Mouse (Mus musculus) limb, embryonic 11.5 days (tissue): ENCODE data around the gene Trim63. TPM values are rescaled to one million over a fixed set of nuclear protein-coding genes. Genes with fewer than 3 reads are reported as not detected.
"Not testable (repeated sequence)": the region's sequence is repeated elsewhere in the genome, so short reads cannot be mapped to it uniquely, and the experiment has no call there.

Source experiments
- ATAC-seq: fragments of 200-750 bp; cut with Nextera tagmentation; 2 replicates; pipeline ENCODE4 v1.8.0; 2017; ENCODE audit warnings: low read depth; ENCODE audit not compliant: insufficient number of reproducible peaks, low FRiP score, low TSS enrichment
- DNase-seq: peaks from one replicate; pipeline ENCODE4 v3.0.0-alpha.2; 2015; ENCODE audit warnings: low spot score
- H3K27ac ChIP-seq: fragments of 300-500 bp; sonication (generic); replicated peaks from 2 replicates; pipeline ENCODE4 v1.5.1; 2014; ENCODE audit warnings: low read depth, mild to moderate bottlenecking, low read length
- H3K27me3 ChIP-seq: fragments of 300-500 bp; sonication (generic); 2 replicates; pipeline ENCODE4 v1.6.1; 2014; ENCODE audit warnings: mild to moderate bottlenecking, low read length, mixed read lengths; ENCODE audit not compliant: control insufficient read depth, insufficient read depth
- H3K36me3 ChIP-seq: fragments of 300-500 bp; sonication (generic); 2 replicates; pipeline ENCODE4 v1.6.1; 2014; ENCODE audit warnings: mild to moderate bottlenecking, low read length, moderate library complexity, mixed read lengths; ENCODE audit not compliant: control insufficient read depth, insufficient read depth
- H3K4me1 ChIP-seq: fragments of 300-500 bp; sonication (generic); 2 replicates; pipeline ENCODE4 v1.6.1; 2014; ENCODE audit warnings: low read length, mixed read lengths; ENCODE audit not compliant: control insufficient read depth, insufficient read depth
- H3K4me2 ChIP-seq: fragments of 300-500 bp; sonication (generic); 2 replicates; pipeline ENCODE4 v1.6.1; 2014; ENCODE audit warnings: low read depth, mild to moderate bottlenecking, moderate library complexity; ENCODE audit not compliant: severe bottlenecking
- H3K4me3 ChIP-seq: fragments of 300-500 bp; sonication (generic); 2 replicates; pipeline ENCODE4 v1.5.1; 2014; ENCODE audit warnings: low read depth, low read length
- H3K9ac ChIP-seq: fragments of 300-500 bp; sonication (generic); 2 replicates; pipeline ENCODE4 v1.6.1; 2014; ENCODE audit warnings: mild to moderate bottlenecking, low read length
- H3K9me3 ChIP-seq: fragments of 300-500 bp; sonication (generic); 2 replicates; pipeline ENCODE4 v1.6.1; 2016; ENCODE audit warnings: low read length; ENCODE audit not compliant: control insufficient read depth
- WGBS: fragments of 180-500 bp; shearing (Covaris S2); extraction: QIAGEN DNeasy Blood & Tissue Kit; methylation state at CpG from one replicate; pipeline ENCODE4 v1.1.7; 2014; 5-methylcytosine and 5-hydroxymethylcytosine counted together
- polyA plus RNA-seq: library from polyadenylated mRNA; unstranded; fragments of >200 nt; fragmentation: Nextera tagmentation; extraction: Ambion mirVana; gene quantifications from 2 replicates; pipeline ENCODE4 v1.2.1, GENCODE M21; 2014

Trim63 gene
- polyA plus RNA-seq, 1 experiment from 2014 or later = 0.51 TPM

GRCm38 (mm10) chr4:134296096-134296495 is 18.8 kb upstream of the Trim63 start:
- whole genome bisulfite sequencing = 89% methylated on average over 4 of the region's 4 CpGs
- not testable (repeated sequence) for H3K27me3 ChIP-seq, ATAC-seq, H3K4me1 ChIP-seq, H3K27ac ChIP-seq, H3K4me2 ChIP-seq, H3K9me3 ChIP-seq, H3K36me3 ChIP-seq, DNase-seq, H3K9ac ChIP-seq, H3K4me3 ChIP-seq

- Histone ChIP-seq H3K9me3 (no peaks in the 10 kb centered on the region), H3K9ac (no peak overlapping the region), H3K27me3 (no peaks in the 10 kb centered on the region), H3K4me2 (no peak overlapping the region), H3K36me3 (no peaks in the 10 kb centered on the region), H3K27ac (no peak overlapping the region), H3K4me3 (no peak overlapping the region), H3K4me1 (no peaks in the 10 kb centered on the region)
- WGBS = 90% methylated on average over 4 of the region's 4 CpGs
- no peak for DNase-seq
- ATAC-seq = no peak
Measured at GRCm38 (mm10) chr4:134296523-134296922, 18.4 kb upstream of the Trim63 start.

GRCm38 (mm10) chr4:134297369-134297768 is 17.6 kb upstream of the Trim63 start:
- Histone ChIP-seq H3K4me2 (no peak overlapping the region), H3K27ac (no peak overlapping the region), H3K4me1 (no peaks in the 10 kb centered on the region), H3K27me3 (no peaks in the 10 kb centered on the region), H3K9me3 (no peaks in the 10 kb centered on the region), H3K4me3 (no peak overlapping the region), H3K36me3 (no peaks in the 10 kb centered on the region), H3K9ac (no peak overlapping the region)
- DNase-seq (no peak), ATAC-seq (no peak)
- WGBS = 90% methylated on average over 8 of the region's 8 CpGs

- no peaks in the 10 kb centered on the region for H3K27me3 ChIP-seq
- WGBS = 71% methylated on average over 19 of the region's 19 CpGs
- no peaks in the 10 kb centered on the region for H3K4me1 ChIP-seq
- DNase-seq = no peak
- H3K36me3 ChIP-seq = no peaks in the 10 kb centered on the region
- H3K27ac ChIP-seq = no peak overlapping the region
- no peak overlapping the region for H3K4me3 ChIP-seq
- H3K9ac ChIP-seq = no peak overlapping the region
- ATAC-seq = no peak
- H3K9me3 ChIP-seq = no peaks in the 10 kb centered on the region
- H3K4me2 ChIP-seq = no peak overlapping the region
Measured at GRCm38 (mm10) chr4:134298626-134299497, 16.1 kb upstream of the Trim63 start.

GRCm38 (mm10) chr4:134299498-134299810 is 15.5 kb upstream of the Trim63 start:
- H3K4me2 ChIP-seq = no peak overlapping the region
- no peak overlapping the region for H3K9ac ChIP-seq
- 50% methylated on average over 4 of the region's 4 CpGs for WGBS
- DNase-seq = no peak
- H3K27ac ChIP-seq = no peak overlapping the region
- no peaks in the 10 kb centered on the region for H3K27me3 ChIP-seq
- H3K9me3 ChIP-seq = no peaks in the 10 kb centered on the region
- H3K36me3 ChIP-seq = no peaks in the 10 kb centered on the region
- H3K4me1 ChIP-seq = no peaks in the 10 kb centered on the region
- H3K4me3 ChIP-seq = no peak overlapping the region
- ATAC-seq = no peak

GRCm38 (mm10) chr4:134300316-134300715 is 14.6 kb upstream of the Trim63 start:
- H3K27ac ChIP-seq = no peak overlapping the region
- no peak overlapping the region for H3K4me2 ChIP-seq
- 78% methylated on average over 9 of the region's 9 CpGs for WGBS
- no peaks in the 10 kb centered on the region for H3K4me1 ChIP-seq
- H3K36me3 ChIP-seq = no peaks in the 10 kb centered on the region
- H3K27me3 ChIP-seq = no peaks in the 10 kb centered on the region
- no peak overlapping the region for H3K9ac ChIP-seq
- DNase-seq (no peak), ATAC-seq (no peak)
- no peaks in the 10 kb centered on the region for H3K9me3 ChIP-seq
- H3K4me3 ChIP-seq = no peak overlapping the region

- H3K27me3 ChIP-seq = no peaks in the 10 kb centered on the region
- no peak overlapping the region for H3K27ac ChIP-seq
- no peaks in the 10 kb centered on the region for H3K9me3 ChIP-seq
- no peaks in the 10 kb centered on the region for H3K36me3 ChIP-seq
- no peak overlapping the region for H3K9ac ChIP-seq
- H3K4me3 ChIP-seq = no peak overlapping the region
- 84% methylated on average over 5 of the region's 5 CpGs for WGBS
- no peaks in the 10 kb centered on the region for H3K4me1 ChIP-seq
- H3K4me2 ChIP-seq = no peak overlapping the region
- DNase-seq (no peak), ATAC-seq (no peak)
Measured at GRCm38 (mm10) chr4:134302084-134302483, 12.8 kb upstream of the Trim63 start.

GRCm38 (mm10) chr4:134306963-134307362 is 8.0 kb upstream of the Trim63 start:
- no peak for ATAC-seq
- H3K9ac ChIP-seq = no peak overlapping the region
- H3K4me2 ChIP-seq = no peak overlapping the region
- no peak overlapping the region for H3K4me3 ChIP-seq
- H3K27me3 ChIP-seq = no peaks in the 10 kb centered on the region
- H3K9me3 ChIP-seq = no peaks in the 10 kb centered on the region
- no peaks in the 10 kb centered on the region for H3K36me3 ChIP-seq
- peaks cover 3% of the 10 kb centered on the region; the same call in 1 of the 2 replicates for H3K4me1 ChIP-seq
- 75% methylated on average over 2 of the region's 2 CpGs for WGBS
- no peak overlapping the region for H3K27ac ChIP-seq
- no peak for DNase-seq
